Mouse (Mus musculus): Measurements from ENCODE around the gene Trappc3l. TPM values are rescaled to one million over a fixed set of nuclear protein-coding genes. Genes with fewer than 3 reads are reported as not detected.

Gene Trappc3l
- total RNA-seq, 2 experiments from 2014 or later, result not detected

DNA sequence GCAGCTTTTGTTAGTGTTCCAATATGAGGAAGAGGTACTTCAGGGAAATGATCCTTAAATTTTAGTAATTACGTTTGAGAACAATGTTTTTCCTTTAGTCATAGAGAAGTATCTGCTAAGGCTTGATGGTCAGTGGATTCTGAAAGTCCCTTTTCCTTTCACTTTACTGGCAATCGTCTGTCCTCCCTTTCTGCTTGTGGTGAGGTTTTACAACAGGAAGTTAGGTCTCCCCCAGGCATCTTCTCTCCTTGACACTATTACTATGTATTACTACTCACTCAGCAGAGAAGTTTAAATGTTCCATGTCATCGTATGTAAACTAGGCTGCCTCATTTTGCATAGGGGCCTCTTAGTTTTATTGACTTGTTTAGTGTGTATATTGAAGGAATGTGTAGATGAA is 52.1 kb downstream of the Trappc3l start:
- no peak for DNase-seq (ENCODE audit: low spot score in 2 of 2)
- intact Hi-C loops (cut with DNase I), result no loop called here

- intact Hi-C loops (cut with DNase I), result no loop called here
- DNase-seq (ENCODE audit: low spot score in 2 of 2), result no peak
Observed at GRCm38 (mm10) chr10:34090481-34090880, 53.1 kb downstream of the Trappc3l start.

DNA sequence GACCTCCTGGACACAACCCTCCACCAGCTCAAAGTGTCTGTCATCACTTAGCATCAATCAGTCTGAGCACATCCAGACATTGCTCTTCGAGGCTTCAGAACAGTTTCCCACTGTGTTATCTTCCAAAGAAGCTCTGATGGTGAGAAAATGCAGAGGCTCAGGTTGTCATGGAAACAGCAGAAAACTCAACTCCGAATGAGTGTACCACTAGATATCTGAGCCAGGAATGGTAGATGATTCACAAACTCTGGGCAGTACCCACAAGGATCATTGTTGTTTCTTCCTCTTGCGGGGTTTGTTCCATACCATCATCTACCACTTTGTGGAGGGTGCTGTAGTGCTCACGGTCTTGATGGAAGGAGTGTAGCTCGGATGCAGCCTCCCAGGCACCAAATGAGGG is 54.5 kb downstream of the Trappc3l start:
- intact Hi-C loops (cut with DNase I), result no loop called here
- peak; percentile 46 to 90 for DNase-seq (ENCODE audit: low spot score in 2 of 2)

- no peak for DNase-seq (ENCODE audit: low spot score in 2 of 2)
- intact Hi-C loops (cut with DNase I), result loop anchor here (5.0 kb wide), 2 partner anchors 58 to 187 kb away; partner anchors contain the start of genes Trappc3l and Tspyl1
Observed at GRCm38 (mm10) chr10:34095147-34095546, 57.8 kb downstream of the Trappc3l start.

DNA sequence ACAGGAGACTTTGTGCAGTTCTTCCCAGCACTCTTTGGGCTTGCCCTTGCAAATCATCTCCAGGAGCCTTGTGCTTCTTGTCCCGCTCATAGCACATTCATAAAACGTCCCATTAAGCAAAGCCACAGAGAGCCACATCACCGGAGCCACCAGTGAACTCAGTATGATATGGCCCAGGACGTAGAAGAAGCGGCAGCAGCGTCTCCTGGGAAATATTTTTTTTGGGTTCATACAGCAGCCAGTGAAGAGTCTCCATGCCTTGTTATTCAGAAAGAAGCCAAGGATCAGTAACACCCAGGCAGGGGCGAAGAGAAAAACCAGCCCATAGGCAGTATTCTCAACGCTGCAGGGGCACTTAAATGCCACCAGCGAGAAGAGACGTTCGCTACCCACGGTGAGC is 58.6 kb downstream of the Trappc3l start:
- intact Hi-C loops (cut with DNase I), result loop anchor here (5.0 kb wide), 2 partner anchors 59 to 186 kb away; partner anchors contain the start of genes Trappc3l and Tspyl1
- DNase-seq (ENCODE audit: low spot score in 2 of 2), result no peak

GRCm38 (mm10) chr10:34096418-34096883 is 59.1 kb downstream of the Trappc3l start, which contains the start of gene Calhm5:
Gene Calhm5 (minus strand): TSS chr10:34096519.
- intact Hi-C loops (cut with DNase I), result loop anchor here (5.0 kb wide), 2 partner anchors 59 to 186 kb away; partner anchors contain the start of genes Trappc3l and Tspyl1
- peak; percentile 49 to 79 for DNase-seq (ENCODE audit: low spot score in 2 of 2)

DNA sequence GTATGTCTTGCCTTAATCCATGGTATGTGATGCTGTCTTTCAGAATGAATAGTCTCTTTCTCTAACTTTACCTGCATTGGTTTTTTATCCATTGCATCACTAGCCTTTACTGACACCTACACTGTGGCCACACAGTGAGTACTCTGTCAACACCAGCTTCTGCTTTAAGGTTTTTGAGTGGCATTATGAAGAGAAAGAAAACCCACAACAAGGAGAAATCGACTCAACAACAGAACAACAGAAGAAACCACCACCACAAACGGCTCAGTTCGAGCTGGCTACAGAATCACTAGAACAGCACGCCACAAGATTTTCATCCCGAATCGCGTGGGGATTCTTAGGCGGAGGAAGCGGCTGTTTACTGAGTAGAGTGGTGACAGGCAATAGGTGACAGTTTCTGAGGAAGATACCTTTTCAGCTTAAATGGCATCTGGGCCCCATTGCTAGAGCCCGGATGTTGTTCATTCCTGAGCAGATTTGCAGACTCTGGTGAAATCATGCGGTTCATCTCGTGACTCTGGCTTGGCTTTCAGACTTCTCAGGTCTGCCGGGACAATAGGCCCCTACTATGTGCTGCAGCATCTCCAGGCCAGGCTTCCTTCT is 73.6 kb downstream of the Trappc3l start:
- DNase-seq (ENCODE audit: low spot score in 2 of 2), result no peak
- intact Hi-C loops (cut with DNase I), result no loop called here

GRCm38 (mm10) chr10:34111964-34112738 is 74.8 kb downstream of the Trappc3l start:
- DNase-seq (ENCODE audit: low spot score in 2 of 2), result no peak
- intact Hi-C loops (cut with DNase I), result no loop called here

GRCm38 (mm10) chr10:34117131-34117530 is 79.7 kb downstream of the Trappc3l start:
- DNase-seq (ENCODE audit: low spot score in 2 of 2), result no peak
- intact Hi-C loops (cut with DNase I), result no loop called here

DNA sequence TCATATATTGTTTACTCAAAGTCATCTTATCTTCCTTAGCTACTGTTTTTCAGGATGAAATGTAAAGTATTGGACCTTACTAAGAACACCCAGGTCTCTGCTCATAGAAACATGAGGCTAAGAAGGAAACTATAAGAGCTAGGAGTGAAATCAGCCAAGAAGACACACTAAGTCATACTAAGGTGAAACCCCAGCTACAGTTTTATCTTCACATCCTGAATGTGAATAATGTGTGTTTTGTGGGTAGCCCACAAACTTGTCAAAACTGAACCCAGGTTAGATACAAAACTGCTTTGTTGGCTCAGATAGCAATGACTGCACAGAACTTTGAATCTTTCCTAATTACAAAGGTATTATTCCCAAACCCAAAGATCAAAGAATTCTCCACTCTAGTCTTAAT is 80.4 kb downstream of the Trappc3l start:
- DNase-seq (ENCODE audit: low spot score in 2 of 2), result no peak
- intact Hi-C loops (cut with DNase I), result no loop called here

GRCm38 (mm10) chr10:34118421-34118820 is 81.0 kb downstream of the Trappc3l start:
- intact Hi-C loops (cut with DNase I), result no loop called here
- no peak for DNase-seq (ENCODE audit: low spot score in 2 of 2)

DNA sequence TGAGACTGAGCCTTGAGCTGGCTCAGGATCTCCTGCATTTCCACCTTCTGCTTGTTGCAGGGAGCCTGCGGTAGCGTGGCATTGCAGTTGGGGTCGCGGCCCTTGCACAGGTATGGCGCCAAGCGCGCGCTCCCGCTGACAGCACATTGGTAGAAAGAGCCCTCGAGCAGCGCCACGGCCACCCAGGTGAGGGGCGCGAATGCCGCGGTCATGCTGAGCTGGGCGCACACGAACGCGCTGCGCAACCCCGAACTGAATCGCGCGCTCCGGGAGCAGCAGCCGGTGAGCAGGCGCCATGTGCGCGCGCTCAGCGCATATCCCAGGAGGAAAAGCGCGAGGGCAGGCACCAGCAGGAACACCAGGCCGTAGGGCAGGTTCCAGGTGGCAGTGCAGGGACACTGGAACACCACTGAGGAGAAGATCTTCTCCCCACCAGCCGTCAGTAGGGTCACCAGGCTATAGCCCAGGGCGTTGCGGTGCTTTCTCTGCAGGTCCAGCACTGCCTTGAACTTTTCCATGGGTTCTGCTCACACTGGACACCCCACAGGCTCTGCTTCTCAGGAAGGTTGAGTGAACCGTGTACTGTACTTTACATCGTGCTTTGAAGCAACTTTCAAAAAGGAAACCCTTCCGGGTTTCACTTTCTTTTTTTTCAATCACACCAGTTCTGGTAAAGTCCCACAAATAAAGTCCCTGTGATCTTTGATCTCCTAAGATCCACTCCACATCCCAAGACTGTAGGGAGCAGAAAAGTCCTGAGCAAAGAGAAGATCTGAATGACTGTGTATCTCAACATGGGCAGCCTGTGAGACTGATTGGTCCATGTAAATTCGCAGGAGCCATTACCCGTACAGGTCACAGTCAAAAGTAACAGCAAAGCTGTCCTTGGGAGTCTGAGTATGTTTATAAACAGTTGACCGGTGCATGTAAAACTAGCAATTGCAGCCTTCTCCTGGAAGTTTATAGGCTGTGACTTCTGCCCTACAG is 90.3 kb downstream of the Trappc3l start, which contains the start of gene Calhm6:
Gene Calhm6 (minus strand): TSS at position 593 of the 987 bp plus-strand sequence.
- peak; percentile 8 to 52 for DNase-seq (ENCODE audit: low spot score in 2 of 2)
- intact Hi-C loops (cut with DNase I), result no loop called here

GRCm38 (mm10) chr10:34128391-34128790 is 91.0 kb downstream of the Trappc3l start:
- no peak for DNase-seq (ENCODE audit: low spot score in 2 of 2)
- intact Hi-C loops (cut with DNase I), result no loop called here

GRCm38 (mm10) chr10:34131356-34131755 is 94.0 kb downstream of the Trappc3l start:
- no peak for DNase-seq (ENCODE audit: low spot score in 2 of 2)
- intact Hi-C loops (cut with DNase I), result no loop called here

DNA sequence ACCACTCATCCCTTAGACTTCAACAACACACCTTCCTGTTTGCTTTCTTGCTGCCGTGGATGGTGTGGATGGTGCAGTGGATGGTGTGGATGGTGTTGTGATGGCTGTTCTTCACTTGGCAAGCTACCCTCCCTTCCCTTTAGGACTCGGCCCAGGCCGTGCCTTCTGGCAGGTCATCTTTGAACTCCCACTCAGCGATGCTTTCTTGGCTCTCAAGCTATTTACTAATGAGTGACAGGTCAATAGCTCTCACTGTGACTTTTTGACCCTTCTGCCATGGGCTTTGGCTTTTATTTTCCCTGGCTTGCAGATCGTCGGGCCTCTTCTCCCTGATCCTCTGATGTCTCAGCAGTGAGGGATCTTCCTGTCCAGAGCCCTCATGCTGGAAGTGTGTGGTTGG is 99.0 kb downstream of the Trappc3l start:
- no peak for DNase-seq (ENCODE audit: low spot score in 2 of 2)
- intact Hi-C loops (cut with DNase I), result no loop called here

DNA sequence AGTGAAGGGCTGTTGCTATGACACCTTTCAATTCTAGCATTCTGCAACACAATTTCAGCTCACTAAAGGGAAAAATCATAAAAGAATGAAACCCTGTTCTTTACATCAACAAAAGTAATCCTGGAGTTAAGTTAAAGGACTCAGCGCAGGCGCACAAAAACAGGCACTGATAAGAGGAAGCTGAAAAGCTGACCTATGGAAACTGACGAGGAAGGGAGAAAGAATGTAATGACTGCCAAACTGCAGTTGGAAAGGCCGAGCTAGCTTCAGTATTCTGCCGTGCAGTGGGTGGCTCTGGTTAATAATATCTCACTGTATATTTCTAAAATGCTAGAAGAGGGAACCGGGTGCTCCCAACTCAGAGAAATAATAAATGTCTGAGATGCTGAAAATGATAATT is 100.6 kb downstream of the Trappc3l start:
- DNase-seq (ENCODE audit: low spot score in 2 of 2), result peak in 1 of 2 experiments; percentile 15
- intact Hi-C loops (cut with DNase I), result no loop called here

- intact Hi-C loops (cut with DNase I), result no loop called here
Observed at GRCm38 (mm10) chr10:34139768-34140167, 102.4 kb downstream of the Trappc3l start.

DNA sequence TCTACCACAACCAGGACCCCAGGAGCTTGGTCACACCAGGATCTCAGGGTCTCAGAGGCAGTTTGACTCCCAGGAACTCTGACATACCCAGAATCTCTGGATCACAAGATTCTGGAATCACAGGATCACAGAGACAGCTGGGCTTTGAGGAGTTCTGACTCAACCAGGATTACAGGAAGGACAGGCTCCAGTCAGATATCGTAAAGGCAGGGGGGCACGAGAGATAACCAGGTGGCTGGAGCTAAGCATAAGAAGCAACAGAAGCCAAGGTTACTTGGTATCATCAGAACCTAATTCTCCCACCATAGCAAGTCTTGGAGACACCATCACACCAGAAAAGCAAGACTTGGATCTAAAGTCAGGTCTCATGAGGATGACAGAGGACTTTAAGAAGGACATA is 104.3 kb downstream of the Trappc3l start:
- intact Hi-C loops (cut with DNase I), result no loop called here

More at GRCm38 (mm10) chr10:34139768-34140167, 102.4 kb downstream of the Trappc3l start:
- no peak for DNase-seq (ENCODE audit: low spot score in 2 of 2)

DNA sequence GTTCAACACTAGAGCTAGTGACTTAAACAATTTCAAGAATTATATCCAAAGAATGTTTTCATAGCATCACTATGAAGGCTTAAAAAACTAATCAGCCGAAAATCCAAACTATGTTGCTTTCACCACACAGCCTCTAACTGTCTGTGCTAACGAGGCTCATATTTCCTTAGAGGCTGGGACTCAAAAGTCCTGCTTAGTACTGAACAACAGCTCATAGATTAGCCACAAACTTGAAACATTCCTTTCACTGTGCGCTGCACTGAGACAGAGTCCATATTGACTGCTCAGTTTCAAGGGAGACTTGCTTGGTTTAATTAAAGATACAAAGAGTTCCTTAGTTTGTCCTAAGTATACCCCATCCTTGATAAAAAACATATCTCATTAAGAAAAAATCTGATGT is 112.4 kb downstream of the Trappc3l start:
- no peak for DNase-seq (ENCODE audit: low spot score in 2 of 2)
- intact Hi-C loops (cut with DNase I), result loop anchor here (5.0 kb wide), 1 partner anchor 123 kb away; no protein-coding TSS in a partner anchor

More for the DNA sequence above, 104.3 kb downstream of the Trappc3l start:
- DNase-seq (ENCODE audit: low spot score in 2 of 2), result no peak

Measured in left cerebral cortex, postnatal 14 days (tissue).